Mouse (Mus musculus): Measurements from ENCODE around the gene Acadl. TPM values are rescaled to one million over a fixed set of nuclear protein-coding genes. Genes with fewer than 3 reads are reported as not detected.
A peak's percentile ranks its signal among the peaks of the same experiment; 100 is the strongest.

Acadl gene
- polyA plus RNA-seq, 1 experiment from 2014 or later = 217 TPM

- no peak overlapping the region for H3K27ac ChIP-seq (ENCODE audit: low read length)
- DNase-seq (ENCODE audit: low spot score) (peak; percentile 86), ATAC-seq (peak; percentile 78)
- peak; percentile 54 for TF ChIP-seq EP300 (IDR thresholded peaks at IDR 0.05)
- peak; percentile 53 for TF ChIP-seq CTCF (IDR thresholded peaks at IDR 0.05)
- no peaks in the 10 kb centered on the region for H3K4me1 ChIP-seq (ENCODE audit: insufficient read depth, low read depth, low read length)
- no peaks in the 10 kb centered on the region for H3K27me3 ChIP-seq (replicated peaks; ENCODE audit: insufficient read depth, low read length)
- H3K4me2 ChIP-seq (replicated peaks; ENCODE audit: low read depth, low read length) = peak overlapping the region; percentile 43
- 23% methylated on average over 5 of the region's 5 CpGs for whole genome bisulfite sequencing
- no peak overlapping the region for H3K9ac ChIP-seq (replicated peaks; ENCODE audit: low read depth)
- H3K9me3 ChIP-seq (ENCODE audit: low read length) = no peaks in the 10 kb centered on the region
- no peaks in the 10 kb centered on the region for H3K36me3 ChIP-seq (ENCODE audit: insufficient read depth, low read length)
- H3K4me3 ChIP-seq (ENCODE audit: low read depth, low read length) = peak overlapping the region; percentile 6; the same call in 1 of the 2 replicates
Measured at GRCm38 (mm10) chr1:66896125-66896524, 33.0 kb upstream of the Acadl start.

GRCm38 (mm10) chr1:66895837-66896118 is 32.7 kb upstream of the Acadl start:
- no peak overlapping the region for H3K27ac ChIP-seq (ENCODE audit: low read length)
- peak overlapping the region; percentile 43 for H3K4me2 ChIP-seq (replicated peaks; ENCODE audit: low read depth, low read length)
- no peaks in the 10 kb centered on the region for H3K36me3 ChIP-seq (ENCODE audit: insufficient read depth, low read length)
- DNase-seq (ENCODE audit: low spot score) (peak; percentile 82), ATAC-seq (peak; percentile 89)
- no peaks in the 10 kb centered on the region for H3K27me3 ChIP-seq (replicated peaks; ENCODE audit: insufficient read depth, low read length)
- no peak overlapping the region for H3K4me3 ChIP-seq (ENCODE audit: low read depth, low read length)
- no peak overlapping the region for H3K9ac ChIP-seq (replicated peaks; ENCODE audit: low read depth)
- no peaks in the 10 kb centered on the region for H3K9me3 ChIP-seq (ENCODE audit: low read length)
- H3K4me1 ChIP-seq (ENCODE audit: insufficient read depth, low read depth, low read length) = no peaks in the 10 kb centered on the region
- peak; percentile 81 for TF ChIP-seq CTCF (IDR thresholded peaks at IDR 0.05)
- no peak for TF ChIP-seq EP300 (IDR thresholded peaks at IDR 0.05)

GRCm38 (mm10) chr1:66895093-66895836 is 32.2 kb upstream of the Acadl start:
- Histone ChIP-seq H3K4me3 (ENCODE audit: low read depth, low read length) (no peak overlapping the region), H3K27me3 (replicated peaks; ENCODE audit: insufficient read depth, low read length) (no peaks in the 10 kb centered on the region), H3K27ac (ENCODE audit: low read length) (no peak overlapping the region), H3K9ac (replicated peaks; ENCODE audit: low read depth) (no peak overlapping the region), H3K36me3 (ENCODE audit: insufficient read depth, low read length) (no peaks in the 10 kb centered on the region), H3K4me1 (ENCODE audit: insufficient read depth, low read depth, low read length) (no peaks in the 10 kb centered on the region), H3K9me3 (ENCODE audit: low read length) (no peaks in the 10 kb centered on the region), H3K4me2 (replicated peaks; ENCODE audit: low read depth, low read length) (peak overlapping the region; percentile 43; the same call in 1 of the 2 replicates)
- TF ChIP-seq EP300 (IDR thresholded peaks at IDR 0.05) (no peak), CTCF (IDR thresholded peaks at IDR 0.05) (no peak)
- ATAC-seq (peak; percentile 13), DNase-seq (ENCODE audit: low spot score) (no peak)
- WGBS = 53% methylated on average over 6 of the region's 6 CpGs

GRCm38 (mm10) chr1:66887175-66887574 is 24.1 kb upstream of the Acadl start:
- TF ChIP-seq EP300 (IDR thresholded peaks at IDR 0.05) (no peak), CTCF (IDR thresholded peaks at IDR 0.05) (no peak)
- Histone ChIP-seq H3K9me3 (ENCODE audit: low read length) (no peaks in the 10 kb centered on the region), H3K27ac (ENCODE audit: low read length) (no peak overlapping the region), H3K4me3 (ENCODE audit: low read depth, low read length) (no peak overlapping the region), H3K27me3 (replicated peaks; ENCODE audit: insufficient read depth, low read length) (no peaks in the 10 kb centered on the region), H3K4me1 (ENCODE audit: insufficient read depth, low read depth, low read length) (no peaks in the 10 kb centered on the region), H3K36me3 (ENCODE audit: insufficient read depth, low read length) (no peaks in the 10 kb centered on the region), H3K9ac (replicated peaks; ENCODE audit: low read depth) (no peak overlapping the region), H3K4me2 (replicated peaks; ENCODE audit: low read depth, low read length) (no peak overlapping the region)
- ATAC-seq (no peak), DNase-seq (ENCODE audit: low spot score) (no peak)
- WGBS = 96% methylated on average over 1 of the region's 1 CpGs

GRCm38 (mm10) chr1:66880217-66880616 is 17.1 kb upstream of the Acadl start:
- WGBS = 77% methylated on average over 2 of the region's 2 CpGs
- Histone ChIP-seq H3K4me2 (replicated peaks; ENCODE audit: low read depth, low read length) (no peak overlapping the region), H3K36me3 (ENCODE audit: insufficient read depth, low read length) (no peaks in the 10 kb centered on the region), H3K27me3 (replicated peaks; ENCODE audit: insufficient read depth, low read length) (no peaks in the 10 kb centered on the region), H3K9ac (replicated peaks; ENCODE audit: low read depth) (no peak overlapping the region), H3K4me3 (ENCODE audit: low read depth, low read length) (no peak overlapping the region), H3K27ac (ENCODE audit: low read length) (no peak overlapping the region), H3K4me1 (ENCODE audit: insufficient read depth, low read depth, low read length) (no peaks in the 10 kb centered on the region), H3K9me3 (ENCODE audit: low read length) (no peaks in the 10 kb centered on the region)
- DNase-seq (ENCODE audit: low spot score) (no peak), ATAC-seq (no peak)
- no peak for TF ChIP-seq CTCF (IDR thresholded peaks at IDR 0.05)
- TF ChIP-seq EP300 (IDR thresholded peaks at IDR 0.05) = no peak

- no peak for TF ChIP-seq CTCF (IDR thresholded peaks at IDR 0.05)
- no peak for TF ChIP-seq EP300 (IDR thresholded peaks at IDR 0.05)
- WGBS = 89% methylated on average over 6 of the region's 6 CpGs
Measured at GRCm38 (mm10) chr1:66874740-66875139, 11.7 kb upstream of the Acadl start.

More at GRCm38 (mm10) chr1:66874740-66875139, 11.7 kb upstream of the Acadl start:
- DNase-seq (ENCODE audit: low spot score) (no peak), ATAC-seq (no peak)
- H3K4me2 ChIP-seq (replicated peaks; ENCODE audit: low read depth, low read length) = no peak overlapping the region
- H3K9ac ChIP-seq (replicated peaks; ENCODE audit: low read depth) = no peak overlapping the region
- no peaks in the 10 kb centered on the region; the same call in 1 of the 2 replicates for H3K4me1 ChIP-seq (ENCODE audit: insufficient read depth, low read depth, low read length)
- H3K9me3 ChIP-seq (ENCODE audit: low read length) = no peaks in the 10 kb centered on the region
- no peaks in the 10 kb centered on the region for H3K27me3 ChIP-seq (replicated peaks; ENCODE audit: insufficient read depth, low read length)
- H3K27ac ChIP-seq (ENCODE audit: low read length) = no peak overlapping the region
- H3K4me3 ChIP-seq (ENCODE audit: low read depth, low read length) = no peak overlapping the region
- no peaks in the 10 kb centered on the region for H3K36me3 ChIP-seq (ENCODE audit: insufficient read depth, low read length)

Data from lung, postnatal 0 days (tissue).